Mouse (Mus musculus): ENCODE results near the gene Tent4b.
A peak's percentile ranks its signal among the peaks of the same experiment; 100 is the strongest.

GRCm38 (mm10) chr8:88265511-88265910 lies 66.5 kb downstream of the Tent4b start:
- TF ChIP-seq EP300 (IDR thresholded peaks at IDR 0.05) (no peak), CTCF (IDR thresholded peaks at IDR 0.05) (0 out of 2 replicates have a peak, but pooled peaks have one; percentile 11)
